In the genomic region with DNA sequence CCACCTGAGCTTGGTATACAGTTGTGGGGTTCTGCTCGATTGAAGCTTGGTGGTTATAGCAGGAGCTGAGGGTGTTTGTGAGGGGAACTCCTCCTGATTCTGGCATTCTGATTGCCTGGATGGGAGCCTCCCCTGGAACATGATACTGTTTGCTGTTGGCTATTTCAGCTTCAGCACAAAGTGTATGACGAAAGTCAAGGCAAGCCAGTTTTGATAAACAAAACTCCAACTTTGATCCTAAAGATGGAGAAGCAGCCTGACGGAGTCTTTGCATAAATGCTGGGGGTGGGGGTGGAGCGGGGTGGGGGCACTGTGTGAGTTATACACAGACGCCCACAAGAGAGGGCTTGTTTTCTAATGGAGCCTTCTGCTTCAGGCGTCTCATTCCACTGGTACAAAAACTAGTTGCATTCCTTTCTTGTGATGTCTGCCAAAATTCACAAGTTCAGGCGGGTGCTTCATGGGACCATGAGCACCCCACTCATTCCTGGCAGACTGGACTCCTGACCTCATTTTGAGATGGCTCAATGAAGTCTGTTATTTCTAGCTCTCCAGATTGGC, we compare ENCODE assay signal across 8 mouse cellular contexts. TPM values are rescaled to one million over a fixed set of nuclear protein-coding genes. Genes with fewer than 3 reads are reported as not detected.
DNase-seq lines count a peak whose midpoint lies in the region; ATAC-seq lines count a peak whose summit lies in the region.

No protein-coding gene starts in this region.

- DNase-seq in liver, embryonic 13.5 days = no peak
- no peak for DNase-seq in liver, embryonic 11.5 days (ENCODE audit: low spot score)
- peak; percentile 64 for DNase-seq in fibroblast of lung, adult 2 months (ENCODE audit: low read depth)
- peak; percentile 38 to 58 for DNase-seq in heart, postnatal 36 days
- peak; percentile 47 for DNase-seq in lung, postnatal 14 days
- DNase-seq in spleen, postnatal 4 days (ENCODE audit: low spot score in 2 of 2) = no peak

- H3K27ac ChIP-seq in liver, embryonic 13.5 days = peak overlapping the region; percentile 41
- no peak overlapping the region for H3K27ac ChIP-seq in liver, embryonic 11.5 days (ENCODE audit: low read depth, low read length)
- H3K27ac ChIP-seq in hindbrain, embryonic 12.5 days = no peak overlapping the region

- no peak overlapping the region for H3K9ac ChIP-seq in liver, embryonic 13.5 days
- H3K9ac ChIP-seq in liver, embryonic 11.5 days (ENCODE audit: low read depth, low read length) = no peak overlapping the region
- H3K9ac ChIP-seq in hindbrain, embryonic 12.5 days = no peak overlapping the region

- H3K27me3 ChIP-seq in liver, embryonic 13.5 days = no peaks in the 10 kb centered on the region
- H3K27me3 ChIP-seq in liver, embryonic 11.5 days (replicated peaks; ENCODE audit: control insufficient read depth, insufficient read depth, low read length) = no peaks in the 10 kb centered on the region
- no peaks in the 10 kb centered on the region for H3K27me3 ChIP-seq in hindbrain, embryonic 12.5 days

- intact Hi-C loops in heart, postnatal 36 days (cut with DNase I) = no loop called here

- WGBS in liver, embryonic 13.5 days (ENCODE audit: insufficient replicate concordance) = 51% methylated on average over 7 of the region's 7 CpGs
- WGBS in liver, embryonic 11.5 days = 47% methylated on average over 7 of the region's 7 CpGs
- 59% methylated on average over 7 of the region's 7 CpGs for whole genome bisulfite sequencing in hindbrain, embryonic 12.5 days

- ATAC-seq in liver, embryonic 13.5 days (ENCODE audit: low read depth) = no peak; the same call in 1 of the 2 replicates
- ATAC-seq in liver, embryonic 11.5 days (replicated peaks; ENCODE audit: low FRiP score) = no peak
- no peak for ATAC-seq in cerebellum, adult (ENCODE audit: insufficient number of reproducible peaks, low FRiP score, low TSS enrichment)
- ATAC-seq in hindbrain, embryonic 12.5 days (ENCODE audit: low FRiP score) = no peak

- H3K9me3 ChIP-seq in liver, embryonic 13.5 days (replicated peaks) = no peaks in the 10 kb centered on the region
- no peaks in the 10 kb centered on the region for H3K9me3 ChIP-seq in liver, embryonic 11.5 days (ENCODE audit: control insufficient read depth, low read length)
- no peaks in the 10 kb centered on the region for H3K9me3 ChIP-seq in hindbrain, embryonic 12.5 days (replicated peaks)

- H3K4me1 ChIP-seq in liver, embryonic 13.5 days (replicated peaks) = peaks cover 32% of the 10 kb centered on the region
- peaks cover 21% of the 10 kb centered on the region for H3K4me1 ChIP-seq in liver, embryonic 11.5 days (replicated peaks; ENCODE audit: control insufficient read depth, insufficient read depth, low read length)
- no peaks in the 10 kb centered on the region for H3K4me1 ChIP-seq in hindbrain, embryonic 12.5 days

- H3K4me3 ChIP-seq in liver, embryonic 13.5 days (replicated peaks) = no peak overlapping the region
- H3K4me3 ChIP-seq in liver, embryonic 11.5 days (ENCODE audit: low read depth, low read length) = no peak overlapping the region
- no peak overlapping the region for H3K4me3 ChIP-seq in hindbrain, embryonic 12.5 days

- no peak overlapping the region for H3K4me2 ChIP-seq in liver, embryonic 13.5 days
- H3K4me2 ChIP-seq in liver, embryonic 11.5 days = no peak overlapping the region
- H3K4me2 ChIP-seq in hindbrain, embryonic 12.5 days (replicated peaks) = no peak overlapping the region

- no peaks in the 10 kb centered on the region for H3K36me3 ChIP-seq in liver, embryonic 13.5 days
- H3K36me3 ChIP-seq in liver, embryonic 11.5 days (ENCODE audit: control insufficient read depth, insufficient read depth, low read length) = no peaks in the 10 kb centered on the region
- no peaks in the 10 kb centered on the region for H3K36me3 ChIP-seq in hindbrain, embryonic 12.5 days

RNA-seq across cellular contexts. Expression of a gene that starts 30.2 kb away (rescaled TPM):
- polyA plus RNA-seq in liver, embryonic 13.5 days (2015; fragmentation: Nextera tagmentation; extraction: Ambion mirVana) = 125 and 152 TPM in 2 replicates
- polyA plus RNA-seq in liver, embryonic 11.5 days (2014; fragmentation: Nextera tagmentation; extraction: Ambion mirVana) = 160 and 164 TPM in 2 replicates
- 100 to 1,000 TPM; 280 to 282 TPM for total RNA-seq in heart, postnatal 36 days (2021)
- 111 and 124 TPM in 2 replicates for polyA plus RNA-seq in hindbrain, embryonic 12.5 days (2016; fragmentation: Nextera tagmentation; extraction: Ambion mirVana)

RNA-seq across cellular contexts. Expression of a gene that starts 31.2 kb away (rescaled TPM):
- polyA plus RNA-seq in liver, embryonic 13.5 days (2015; fragmentation: Nextera tagmentation; extraction: Ambion mirVana) = 3.7 and 3.8 TPM in 2 replicates
- 6.4 and 7.9 TPM in 2 replicates for polyA plus RNA-seq in liver, embryonic 11.5 days (2014; fragmentation: Nextera tagmentation; extraction: Ambion mirVana)
- total RNA-seq in heart, postnatal 36 days (2021) = 1 to 10 TPM; 2.2 to 2.7 TPM
- 10.7 and 12.7 TPM in 2 replicates for polyA plus RNA-seq in hindbrain, embryonic 12.5 days (2016; fragmentation: Nextera tagmentation; extraction: Ambion mirVana)

Comparison
In these comparisons a context has a peak if more than half of its experiments do, and no peak if none do; other contexts are left out.
1. DNase-seq: peak in fibroblast of lung, adult 2 months (single experiment), heart, postnatal 36 days (2 of 2) and lung, postnatal 14 days (single experiment); none in liver, embryonic 13.5 days (single experiment), liver, embryonic 11.5 days (single experiment) and spleen, postnatal 4 days (0 of 2).